In the genomic region with DNA sequence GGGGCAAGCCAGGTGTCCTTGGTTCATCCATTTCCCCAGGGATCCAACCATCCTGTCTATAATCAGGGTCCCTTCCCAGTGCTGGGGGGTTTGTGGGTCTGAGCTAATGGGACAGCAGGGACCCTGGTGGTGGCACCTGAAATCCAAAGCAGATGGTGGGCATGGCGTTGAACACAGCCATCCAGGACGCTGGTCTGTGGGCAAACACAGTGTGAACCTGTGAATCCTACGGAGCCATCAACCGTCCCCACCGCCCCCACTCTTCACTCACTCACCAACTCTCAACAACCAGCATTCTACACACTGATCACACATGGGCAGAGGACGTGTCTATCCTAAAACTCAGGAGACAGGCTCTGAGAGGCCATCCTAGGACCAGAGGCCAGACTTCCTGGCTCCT, we compare ENCODE assay signal across 31 mouse cellular contexts.
"Had no signal": no experiment of that assay in that cellular context is flagged by ENCODE, and none has a peak within 500 bp of the region (broad histone marks: within the 10 kb centered on the region; RNA-seq: fewer than 3 reads in every experiment).

No protein-coding gene starts in this region.

- H3K4me1 ChIP-seq: limb, embryonic 10.5 days; limb, embryonic 12.5 days; limb, embryonic 13.5 days; limb, embryonic 15.5 days; lung, embryonic 15.5 days; midbrain, embryonic 10.5 days; midbrain, embryonic 13.5 days; neural tube, embryonic 12.5 days had no signal

- DNase-seq: left cerebral cortex, postnatal 4 days; liver; liver, embryonic 13.5 days; lung, adult 18-20 months; lung, adult 2 months; lung, embryonic 14.5 days; lung, postnatal 10 days; lung, postnatal 14 days; lung, postnatal 36 days; lung, postnatal 4 days; midbrain, embryonic 14.5 days had no signal

- H3K27me3 ChIP-seq: limb, embryonic 12.5 days; limb, embryonic 13.5 days; limb, embryonic 15.5 days; liver, embryonic 12.5 days; liver, embryonic 13.5 days; liver, embryonic 15.5 days; lung, embryonic 15.5 days; midbrain, embryonic 13.5 days; neural tube, embryonic 12.5 days had no signal

- H3K9me3 ChIP-seq: limb, embryonic 10.5 days; limb, embryonic 12.5 days; limb, embryonic 13.5 days; limb, embryonic 15.5 days; liver, embryonic 12.5 days; liver, embryonic 13.5 days; liver, embryonic 15.5 days; lung, embryonic 15.5 days; megakaryocyte, embryonic 14.5 days; midbrain, embryonic 10.5 days; midbrain, embryonic 13.5 days; neural tube, embryonic 12.5 days had no signal

- ATAC-seq: liver, embryonic 12.5 days; liver, postnatal 0 days; lung, postnatal 0 days; midbrain, embryonic 13.5 days; midbrain, embryonic 16.5 days had no signal

- H3K4me3 ChIP-seq: left cerebral cortex, adult 2 months; limb, embryonic 10.5 days; limb, embryonic 12.5 days; limb, embryonic 13.5 days; limb, embryonic 15.5 days; liver, embryonic 12.5 days; liver, embryonic 13.5 days; liver, embryonic 15.5 days; lung, embryonic 15.5 days; megakaryocyte, embryonic 14.5 days; midbrain, embryonic 10.5 days; midbrain, embryonic 13.5 days; myocyte; neural tube, embryonic 12.5 days had no signal

- H3K4me2 ChIP-seq: limb, embryonic 12.5 days; limb, embryonic 13.5 days; limb, embryonic 15.5 days; liver, embryonic 11.5 days; liver, embryonic 12.5 days; liver, embryonic 13.5 days; liver, embryonic 15.5 days; lung, embryonic 14.5 days; lung, embryonic 15.5 days; midbrain, embryonic 11.5 days; midbrain, embryonic 13.5 days; neural tube, embryonic 12.5 days had no signal

- H3K27ac ChIP-seq: left cerebral cortex, adult 2 months; limb, embryonic 10.5 days; limb, embryonic 12.5 days; limb, embryonic 13.5 days; limb, embryonic 15.5 days; liver, embryonic 12.5 days; liver, embryonic 13.5 days; liver, embryonic 14.5 days; liver, embryonic 15.5 days; lung, embryonic 15.5 days; macrophage; midbrain, embryonic 10.5 days; midbrain, embryonic 13.5 days; neural tube, embryonic 12.5 days had no signal

- H3K9ac ChIP-seq: limb, embryonic 12.5 days; limb, embryonic 13.5 days; limb, embryonic 15.5 days; liver, embryonic 12.5 days; liver, embryonic 13.5 days; liver, embryonic 14.5 days; liver, embryonic 15.5 days; liver, postnatal 0 days; lung, embryonic 14.5 days; lung, embryonic 15.5 days; midbrain, embryonic 13.5 days; neural tube, embryonic 12.5 days had no signal
